ENCODE assay signal across 8 mouse cellular contexts in the genomic region with DNA sequence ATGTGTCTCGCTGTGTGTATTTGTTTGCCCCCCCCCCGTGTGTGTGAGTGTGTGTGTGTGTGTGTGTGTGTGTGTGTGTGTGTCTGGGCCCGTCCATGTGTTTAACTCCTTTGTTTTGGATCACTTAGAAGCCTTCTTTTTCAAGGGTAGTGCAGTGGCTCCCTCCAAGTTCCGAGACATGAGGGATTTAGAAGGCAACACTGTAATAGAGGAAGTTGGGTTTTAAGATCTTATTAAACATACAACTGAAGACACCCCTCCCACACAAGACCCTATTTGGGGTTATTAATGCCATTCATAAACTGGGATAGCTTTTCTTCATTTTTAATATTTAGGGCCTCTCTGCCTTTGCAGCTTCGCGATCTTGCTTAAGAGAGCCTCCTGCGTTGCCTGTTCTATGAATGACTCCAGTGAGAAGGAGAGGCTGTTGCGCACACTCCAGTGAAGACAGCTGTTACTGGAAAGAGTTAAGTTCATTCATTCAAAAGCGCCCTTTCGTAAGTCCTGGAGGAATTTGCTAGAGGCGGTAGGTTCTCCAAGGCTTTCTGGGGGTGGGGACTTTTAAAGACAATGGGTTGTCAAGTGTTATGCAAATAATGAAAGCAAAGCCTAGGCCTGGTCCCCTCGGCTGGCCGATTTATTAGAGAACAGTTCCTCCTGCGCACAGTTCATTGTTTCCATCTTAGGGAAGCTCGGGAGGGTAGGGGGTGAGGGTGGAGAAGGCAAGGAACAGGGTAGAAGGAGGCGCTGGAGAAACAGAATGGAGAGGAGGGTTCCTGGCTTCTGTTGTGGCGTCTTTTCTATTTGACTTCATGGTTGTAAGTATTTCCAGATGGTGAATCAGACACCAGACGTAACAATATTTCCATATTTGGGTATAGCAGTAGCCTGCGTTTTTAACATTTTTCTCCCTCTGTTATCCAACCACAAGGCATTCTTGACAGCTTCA. TPM values are rescaled to one million over a fixed set of nuclear protein-coding genes. Genes with fewer than 3 reads are reported as not detected.
A peak's percentile ranks its signal among the peaks of the same experiment; 100 is the strongest.
DNase-seq lines count a peak whose midpoint lies in the region; ATAC-seq and TF ChIP-seq lines count a peak whose summit lies in the region.

No protein-coding gene starts in this region.

- H3K4me3 ChIP-seq in CH12.LX (replicated peaks in 1 of 3; ENCODE audit: low read depth in 2 of 3, low read length in 2 of 3, poor library complexity in 1 of 3) = no peak overlapping the region
- H3K4me3 ChIP-seq in bone marrow macrophage, adult 2 months (ENCODE audit: insufficient read depth, low read length) = peak overlapping the region; percentile 61
- H3K4me3 ChIP-seq in heart, adult 2 months = peak overlapping the region; percentile 71
- H3K4me3 ChIP-seq in kidney, postnatal 0 days (replicated peaks; ENCODE audit: low read depth, low read length) = peak overlapping the region; percentile 82
- peak overlapping the region; percentile 54 for H3K4me3 ChIP-seq in midbrain, embryonic 11.5 days (ENCODE audit: low read depth, low read length)

- dilution Hi-C loops in CH12.LX (cut with MboI; ENCODE audit: extremely low pct_ligation_motif_present, extremely low pct_unique_long_range_greater_than_20kb, low sequenced_read_pairs) = no loop called here

- H3K27me3 ChIP-seq in CH12.LX (replicated peaks) = no peaks in the 10 kb centered on the region
- no peaks in the 10 kb centered on the region for H3K27me3 ChIP-seq in heart, adult 2 months (ENCODE audit: control insufficient read depth, insufficient read depth, low read length)
- no peaks in the 10 kb centered on the region for H3K27me3 ChIP-seq in kidney, postnatal 0 days (ENCODE audit: insufficient read depth, low read length)
- peaks cover 31% of the 10 kb centered on the region for H3K27me3 ChIP-seq in midbrain, embryonic 11.5 days (ENCODE audit: control insufficient read depth, insufficient read depth, low read length)

- no peak for TF ChIP-seq POLR2A in CH12.LX (IDR thresholded peaks at IDR 0.05; ENCODE audit: low read depth, low read length)
- TF ChIP-seq POLR2A in bone marrow macrophage, adult 2 months (IDR thresholded peaks at IDR 0.05; ENCODE audit: borderline replicate concordance, low read depth, low read length) = no peak
- TF ChIP-seq POLR2A in heart, adult 2 months (IDR thresholded peaks at IDR 0.05; ENCODE audit: insufficient read depth, low read depth, low read length) = peak; percentile 23; the same call in 1 of the 2 replicates

- in situ Hi-C loops in CH12.LX (cut with MboI; ENCODE audit: low pct_ligation_motif_present, low pct_unique_long_range_greater_than_20kb, low sequenced_read_pairs) = no loop called here

- no peak for ATAC-seq in kidney, postnatal 0 days (replicated peaks; ENCODE audit: low FRiP score, low read depth)
- peak; percentile 16; the same call in 1 of the 2 replicates for ATAC-seq in midbrain, embryonic 11.5 days (ENCODE audit: low FRiP score)
- no peak for ATAC-seq in megakaryocyte progenitor cell, adult 5-6 weeks (replicated peaks; ENCODE audit: poor library complexity)

- DNase-seq in CH12.LX (ENCODE audit: extremely low read depth) = peak; percentile 34
- DNase-seq in heart, adult 2 months = peak; percentile 45 to 51
- peak; percentile 93 for DNase-seq in kidney, postnatal 0 days (ENCODE audit: low spot score)
- peak; percentile 95 for DNase-seq in midbrain, embryonic 11.5 days (ENCODE audit: low spot score, missing footprints)
- no peak for DNase-seq in cerebellum, postnatal 4 days (ENCODE audit: low spot score in 2 of 2)
- no peak for DNase-seq in adrenal gland, postnatal 14 days

- peaks cover 0 to 11% of the 10 kb centered on the region in 2 experiments; a peak in 2 of 4 replicates for H3K4me1 ChIP-seq in CH12.LX (ENCODE audit: control insufficient read depth in 1 of 2, insufficient read depth in 2 of 2)
- H3K4me1 ChIP-seq in bone marrow macrophage, adult 2 months (ENCODE audit: control insufficient read depth, insufficient read depth, low read length) = peaks cover 5% of the 10 kb centered on the region; the same call in 1 of the 2 replicates
- peaks cover 16% of the 10 kb centered on the region for H3K4me1 ChIP-seq in heart, adult 2 months (ENCODE audit: control insufficient read depth, insufficient read depth, low read length)
- peaks cover 18% of the 10 kb centered on the region; the same call in 1 of the 2 replicates for H3K4me1 ChIP-seq in kidney, postnatal 0 days (replicated peaks; ENCODE audit: insufficient read depth, low read length)
- peaks cover 57% of the 10 kb centered on the region for H3K4me1 ChIP-seq in midbrain, embryonic 11.5 days (ENCODE audit: control insufficient read depth, insufficient read depth, low read length)

- TF ChIP-seq RAD21 in CH12.LX (IDR thresholded peaks at IDR 0.05; ENCODE audit: low read depth, low read length) = no peak

- TF ChIP-seq CTCF in CH12.LX (conservative IDR thresholded peaks at IDR 0.05 in 1 of 2, IDR thresholded peaks at IDR 0.05 in 1 of 2; ENCODE audit: low read depth in 2 of 2, low read length in 2 of 2) = no peak
- no peak for TF ChIP-seq CTCF in bone marrow macrophage, adult 2 months (IDR thresholded peaks at IDR 0.05; ENCODE audit: low read depth, low read length)
- no peak for TF ChIP-seq CTCF in heart, adult 2 months (IDR thresholded peaks at IDR 0.05)
- TF ChIP-seq CTCF in kidney, postnatal 0 days (IDR thresholded peaks at IDR 0.05; ENCODE audit: low read depth) = no peak

- H3K79me2 ChIP-seq in CH12.LX (replicated peaks; ENCODE audit: control insufficient read depth, extremely low read depth, insufficient read depth, poor library complexity, severe bottlenecking) = no peaks in the 10 kb centered on the region
- H3K79me2 ChIP-seq in heart, adult 2 months (replicated peaks; ENCODE audit: control insufficient read depth, insufficient read depth, low read length) = no peaks in the 10 kb centered on the region

- peaks cover 2% of the 10 kb centered on the region for H3K9me3 ChIP-seq in CH12.LX (replicated peaks; ENCODE audit: low read length)
- no peaks in the 10 kb centered on the region for H3K9me3 ChIP-seq in kidney, postnatal 0 days (replicated peaks; ENCODE audit: low read length)
- H3K9me3 ChIP-seq in midbrain, embryonic 11.5 days (ENCODE audit: control insufficient read depth, low read length) = no peaks in the 10 kb centered on the region

- H3K9ac ChIP-seq in CH12.LX (ENCODE audit: insufficient read depth, low read depth) = no peak overlapping the region
- H3K9ac ChIP-seq in heart, adult 2 months (ENCODE audit: low read depth, low read length) = peak overlapping the region; percentile 53
- H3K9ac ChIP-seq in kidney, postnatal 0 days (ENCODE audit: low read depth, low read length) = no peak overlapping the region
- H3K9ac ChIP-seq in midbrain, embryonic 11.5 days (ENCODE audit: low read length) = no peak overlapping the region

- intact Hi-C loops in heart, adult 2 months (cut with DNase I) = loop anchor here (2.0 kb wide), 2 partner anchors 37 to 175 kb away; no protein-coding TSS in a partner anchor

- no peak; the same call in 1 of the 2 replicates for TF ChIP-seq EP300 in CH12.LX (IDR thresholded peaks at IDR 0.05; ENCODE audit: low read length)
- no peak for TF ChIP-seq EP300 in heart, adult 2 months (IDR thresholded peaks at IDR 0.05; ENCODE audit: insufficient read depth, low read depth, low read length)

- 23% methylated on average over 19 of the region's 19 CpGs for WGBS in heart, adult 2 months
- 26% methylated on average over 19 of the region's 19 CpGs for WGBS in kidney, postnatal 0 days
- WGBS in midbrain, embryonic 11.5 days = 2% methylated on average over 19 of the region's 19 CpGs

- peak overlapping the region; percentile 57; the same call in 1 of the 2 replicates for H3K4me2 ChIP-seq in CH12.LX (ENCODE audit: insufficient read depth, low read depth, poor library complexity, severe bottlenecking)
- H3K4me2 ChIP-seq in kidney, postnatal 0 days (ENCODE audit: low read length) = peak overlapping the region; percentile 90
- H3K4me2 ChIP-seq in midbrain, embryonic 11.5 days = peak overlapping the region; percentile 83

- H3K36me3 ChIP-seq in CH12.LX (replicated peaks in 1 of 2; ENCODE audit: control insufficient read depth in 1 of 2, insufficient read depth in 1 of 2, low read length in 1 of 2) = no peaks in the 10 kb centered on the region
- H3K36me3 ChIP-seq in heart, adult 2 months (ENCODE audit: control insufficient read depth, insufficient read depth, low read length) = peaks cover 10% of the 10 kb centered on the region
- H3K36me3 ChIP-seq in kidney, postnatal 0 days (ENCODE audit: insufficient read depth, low read length) = peaks cover 9% of the 10 kb centered on the region; the same call in 1 of the 2 replicates
- H3K36me3 ChIP-seq in midbrain, embryonic 11.5 days (ENCODE audit: control insufficient read depth, insufficient read depth, low read length) = no peaks in the 10 kb centered on the region

- H3K27ac ChIP-seq in CH12.LX (ENCODE audit: insufficient read depth, low read depth) = no peak overlapping the region
- no peak overlapping the region for H3K27ac ChIP-seq in bone marrow macrophage, adult 2 months (ENCODE audit: insufficient read depth, low read depth, low read length)
- H3K27ac ChIP-seq in heart, adult 2 months = peak overlapping the region; percentile 98
- peak overlapping the region; percentile 92 for H3K27ac ChIP-seq in kidney, postnatal 0 days
- H3K27ac ChIP-seq in midbrain, embryonic 11.5 days (ENCODE audit: low read depth, low read length) = no peak overlapping the region

TF ChIP-seq in CH12.LX, 34 proteins besides CTCF, POLR2A, EP300 and RAD21:
- TF ChIP-seq MXI1 (IDR thresholded peaks at IDR 0.05; ENCODE audit: low read depth, low read length) = no peak

RNA-seq across cellular contexts. Expression of a gene that starts 1.5 kb away (rescaled TPM):
- total RNA-seq in CH12.LX (2012; rRNA removed) (not detected in 2 replicates), CH12.LX (2014; rRNA removed) (not detected in 2 replicates)
- polyA plus RNA-seq in CH12.LX (2012; ENCODE audit: insufficient read length, low read depth) = not detected in 2 replicates
- 3.6 and 4.1 TPM in 2 replicates for polyA plus RNA-seq in bone marrow macrophage, adult 2 months (2012; ENCODE audit: insufficient read depth, insufficient read length, missing spikeins)
- total RNA-seq in heart, adult 2 months (2021) = 10 to 100 TPM; 49.9 to 72.1 TPM
- polyA plus RNA-seq in heart, adult 2 months (2012; rRNA removed) = 39.7 and 45.0 TPM in 2 replicates
- polyA plus RNA-seq in kidney, postnatal 0 days (2015; fragmentation: Nextera tagmentation; extraction: Ambion mirVana) = 74.8 and 86.4 TPM in 2 replicates
- polyA plus RNA-seq in midbrain, embryonic 11.5 days (2014; fragmentation: Nextera tagmentation; extraction: Ambion mirVana) = 14.1 and 15.7 TPM in 2 replicates
- not detected in 2 replicates for total RNA-seq in megakaryocyte progenitor cell, adult 5-6 weeks (2015)
- total RNA-seq in megakaryocyte progenitor cell, adult 5-6 weeks (2017) = not detected in 2 replicates
- total RNA-seq in adrenal gland, postnatal 14 days (2021) = 25.5 and 27.8 TPM in 2 replicates

Comparison
In these comparisons a context has a peak if more than half of its experiments do, and no peak if none do; other contexts are left out.
1. DNase-seq: peak in CH12.LX (single experiment), heart, adult 2 months (2 of 2), kidney, postnatal 0 days (single experiment) and midbrain, embryonic 11.5 days (single experiment); none in cerebellum, postnatal 4 days (0 of 2) and adrenal gland, postnatal 14 days (single experiment).
2. H3K27ac ChIP-seq: peak in heart, adult 2 months (single experiment) and kidney, postnatal 0 days (single experiment); none in CH12.LX (single experiment), bone marrow macrophage, adult 2 months (single experiment) and midbrain, embryonic 11.5 days (single experiment).
3. H3K4me3 ChIP-seq: peak in bone marrow macrophage, adult 2 months (single experiment), heart, adult 2 months (single experiment), kidney, postnatal 0 days (single experiment) and midbrain, embryonic 11.5 days (single experiment); none in CH12.LX (0 of 3).
4. Peak in every context shown above with its lines, with median percentiles within 50 percentile points of each other: H3K4me2 ChIP-seq.